Mouse (Mus musculus) lung, embryonic 14.5 days (tissue): ENCODE data around the gene 4931414P19Rik. TPM values are rescaled to one million over a fixed set of nuclear protein-coding genes. Genes with fewer than 3 reads are reported as not detected.

Experiments
- ATAC-seq: fragments of 200-750 bp; cut with Nextera tagmentation; 2 replicates; pipeline ENCODE4 v1.8.0; 2017; ENCODE audit warnings: mild to moderate bottlenecking, moderate TSS enrichment, moderate library complexity; ENCODE audit not compliant: insufficient read depth
- DNase-seq: peaks from one replicate; pipeline ENCODE4 v3.0.0-alpha.2; 2015
- H3K27ac ChIP-seq: fragments of 300-500 bp; sonication (generic); 2 replicates; pipeline ENCODE4 v1.5.1; 2014; ENCODE audit warnings: low read depth, mild to moderate bottlenecking, moderate library complexity
- H3K27me3 ChIP-seq: fragments of 300-500 bp; sonication (generic); 2 replicates; pipeline ENCODE4 v1.6.1; 2014; ENCODE audit warnings: low read length, control low read depth; ENCODE audit not compliant: insufficient read depth
- H3K36me3 ChIP-seq: fragments of 300-500 bp; sonication (generic); 2 replicates; pipeline ENCODE4 v1.6.1; 2014; ENCODE audit warnings: control low read depth; ENCODE audit not compliant: insufficient read depth
- H3K4me1 ChIP-seq: fragments of 300-500 bp; sonication (generic); 2 replicates; pipeline ENCODE4 v1.6.1; 2014; ENCODE audit warnings: antibody characterized with exemption, control low read depth; ENCODE audit not compliant: insufficient read depth
- H3K4me2 ChIP-seq: fragments of 300-500 bp; sonication (generic); 2 replicates; pipeline ENCODE4 v1.6.1; 2014; ENCODE audit warnings: mild to moderate bottlenecking
- H3K4me3 ChIP-seq: fragments of 300-500 bp; sonication (generic); 2 replicates; pipeline ENCODE4 v1.5.1; 2014; ENCODE audit warnings: low read depth, low read length
- H3K9ac ChIP-seq: fragments of 300-500 bp; sonication (generic); 2 replicates; pipeline ENCODE4 v1.6.1; 2014
- H3K9me3 ChIP-seq: fragments of 300-500 bp; sonication (generic); 2 replicates; pipeline ENCODE4 v1.6.1; 2016; ENCODE audit warnings: low read depth, low read length, control low read depth
- CTCF ChIP-seq: IDR thresholded peaks from 2 replicates; pipeline ENCODE4 v1.5.1; 2016; ENCODE audit warnings: antibody characterized with exemption, low read depth
- WGBS: fragments of 180-500 bp; shearing (Covaris S2); extraction: QIAGEN DNeasy Blood & Tissue Kit; methylation state at CpG from one replicate; pipeline ENCODE4 v1.1.7; 2014; 5-methylcytosine and 5-hydroxymethylcytosine counted together
- polyA plus RNA-seq: library from polyadenylated mRNA; unstranded; fragments of >200 nt; fragmentation: Nextera tagmentation; extraction: Ambion mirVana; gene quantifications from 2 replicates; pipeline ENCODE4 v1.2.1, GENCODE M21; 2014

4931414P19Rik gene
- polyA plus RNA-seq, 1 experiment from 2014 or later = 9.4 TPM

GRCm38 (mm10) chr14:54638210-54638609, 32.4 kb upstream of the 4931414P19Rik start:
- no peak overlapping the region for H3K4me2 ChIP-seq
- peaks cover 5% of the 10 kb centered on the region for H3K4me1 ChIP-seq
- no peaks in the 10 kb centered on the region for H3K9me3 ChIP-seq
- H3K4me3 ChIP-seq = no peak overlapping the region
- H3K9ac ChIP-seq = no peak overlapping the region; the same call in 1 of the 2 replicates
- H3K27me3 ChIP-seq = no peaks in the 10 kb centered on the region
- no peak overlapping the region for H3K27ac ChIP-seq
- no peak for ATAC-seq
- peaks cover 64% of the 10 kb centered on the region for H3K36me3 ChIP-seq
- no peak for DNase-seq
- TF ChIP-seq CTCF = no peak; the same call in 1 of the 2 replicates
- 53% methylated on average over 5 of the region's 5 CpGs for WGBS

- H3K27me3 ChIP-seq = no peaks in the 10 kb centered on the region
- H3K4me2 ChIP-seq = no peak overlapping the region
- peak; percentile 91 for TF ChIP-seq CTCF
- 57% methylated on average over 8 of the region's 8 CpGs for WGBS
- no peak overlapping the region for H3K9ac ChIP-seq
- H3K9me3 ChIP-seq = no peaks in the 10 kb centered on the region
- ATAC-seq (no peak), DNase-seq (peak; percentile 59)
- peaks cover 64% of the 10 kb centered on the region for H3K36me3 ChIP-seq
- no peak overlapping the region for H3K27ac ChIP-seq
- no peak overlapping the region for H3K4me3 ChIP-seq
- peaks cover 5% of the 10 kb centered on the region for H3K4me1 ChIP-seq
Measured at GRCm38 (mm10) chr14:54636954-54637353, 31.2 kb upstream of the 4931414P19Rik start.

GRCm38 (mm10) chr14:54634182-54634581, 28.4 kb upstream of the 4931414P19Rik start:
- WGBS = 86% methylated on average over 4 of the region's 4 CpGs

GRCm38 (mm10) chr14:54632252-54632651, 26.5 kb upstream of the 4931414P19Rik start:
- Histone ChIP-seq H3K4me2 (no peak overlapping the region), H3K27me3 (no peaks in the 10 kb centered on the region), H3K9ac (no peak overlapping the region), H3K4me1 (no peaks in the 10 kb centered on the region), H3K9me3 (no peaks in the 10 kb centered on the region), H3K4me3 (no peak overlapping the region), H3K36me3 (peaks cover 61% of the 10 kb centered on the region), H3K27ac (no peak overlapping the region)
- 86% methylated on average over 25 of the region's 37 CpGs for WGBS
- ATAC-seq (no peak), DNase-seq (no peak)
- no peak for TF ChIP-seq CTCF

More at GRCm38 (mm10) chr14:54634182-54634581, 28.4 kb upstream of the 4931414P19Rik start:
- DNase-seq (no peak), ATAC-seq (no peak)
- Histone ChIP-seq H3K27me3 (no peaks in the 10 kb centered on the region), H3K27ac (no peak overlapping the region), H3K4me3 (no peak overlapping the region), H3K9ac (no peak overlapping the region), H3K36me3 (peaks cover 79% of the 10 kb centered on the region), H3K4me1 (no peaks in the 10 kb centered on the region), H3K4me2 (no peak overlapping the region), H3K9me3 (no peaks in the 10 kb centered on the region)
- peak; percentile 14; the same call in 1 of the 2 replicates for TF ChIP-seq CTCF

DNA sequence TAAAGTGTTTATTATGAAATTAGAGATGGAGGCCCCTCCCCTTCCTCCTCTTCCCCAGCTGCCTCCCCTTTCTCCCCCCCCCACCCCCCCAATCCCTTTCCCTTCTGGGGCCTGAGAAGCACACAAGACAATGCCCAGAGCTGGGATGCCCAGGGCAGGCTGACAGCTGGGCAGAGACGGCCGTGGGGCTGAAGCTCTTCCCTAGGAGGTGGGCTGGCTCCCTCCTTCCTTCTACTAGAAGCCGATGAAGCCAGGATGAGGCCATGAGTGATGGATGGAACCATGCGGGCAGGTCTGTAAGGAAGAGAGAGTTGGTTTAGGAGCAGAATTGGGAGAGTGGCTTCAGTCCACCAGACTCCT, 25.4 kb upstream of the 4931414P19Rik start:
- Histone ChIP-seq H3K9ac (no peak overlapping the region), H3K36me3 (peaks cover 51% of the 10 kb centered on the region), H3K4me2 (no peak overlapping the region), H3K27ac (no peak overlapping the region), H3K9me3 (no peaks in the 10 kb centered on the region), H3K4me1 (no peaks in the 10 kb centered on the region), H3K27me3 (no peaks in the 10 kb centered on the region), H3K4me3 (no peak overlapping the region)
- no peak for ATAC-seq
- no peak for DNase-seq
- no peak for TF ChIP-seq CTCF
- WGBS = 62% methylated on average over 4 of the region's 4 CpGs

- 75% methylated on average over 11 of the region's 11 CpGs for WGBS
- H3K36me3 ChIP-seq = peaks cover 47% of the 10 kb centered on the region
- TF ChIP-seq CTCF = no peak
- H3K4me2 ChIP-seq = no peak overlapping the region
- DNase-seq (no peak), ATAC-seq (no peak)
- no peak overlapping the region for H3K9ac ChIP-seq
- no peak overlapping the region for H3K27ac ChIP-seq
- H3K4me3 ChIP-seq = no peak overlapping the region
- H3K4me1 ChIP-seq = no peaks in the 10 kb centered on the region
- no peaks in the 10 kb centered on the region for H3K27me3 ChIP-seq
- no peaks in the 10 kb centered on the region for H3K9me3 ChIP-seq
Measured at GRCm38 (mm10) chr14:54630583-54631239, 24.9 kb upstream of the 4931414P19Rik start.

DNA sequence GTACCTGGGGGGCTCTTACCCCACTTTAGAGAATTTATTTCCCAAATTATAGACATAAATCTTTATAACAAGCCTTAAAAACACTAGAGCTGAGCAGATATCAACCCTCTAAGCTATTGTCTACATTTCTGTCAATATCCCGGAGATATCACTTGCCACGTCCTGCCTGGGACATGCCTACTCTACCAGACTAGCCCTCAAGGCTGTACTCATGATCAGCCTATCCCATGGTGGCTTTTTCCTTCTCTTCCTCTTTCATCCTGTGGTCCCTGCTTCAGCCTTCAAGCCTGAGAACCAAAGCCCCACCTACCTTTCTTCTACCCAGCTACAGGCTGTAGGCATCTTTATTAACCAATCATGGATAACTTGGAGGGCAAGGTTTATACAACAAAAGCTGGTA, 24.0 kb upstream of the 4931414P19Rik start:
- Histone ChIP-seq H3K27me3 (no peaks in the 10 kb centered on the region), H3K9ac (no peak overlapping the region), H3K4me1 (no peaks in the 10 kb centered on the region), H3K9me3 (no peaks in the 10 kb centered on the region), H3K4me2 (no peak overlapping the region), H3K36me3 (peaks cover 46% of the 10 kb centered on the region), H3K27ac (no peak overlapping the region), H3K4me3 (no peak overlapping the region)
- TF ChIP-seq CTCF = no peak
- WGBS = 77% methylated on average over 2 of the region's 2 CpGs
- no peak for ATAC-seq
- no peak for DNase-seq
